7 mouse cellular contexts compared by ENCODE assay signal in genomic region chr16:10867904-10868440, GRCm38 (mm10). TPM values are rescaled to one million over a fixed set of nuclear protein-coding genes. Genes with fewer than 3 reads are reported as not detected.
DNase-seq lines count a peak whose midpoint lies in the region; ATAC-seq and TF ChIP-seq lines count a peak whose summit lies in the region.

No protein-coding gene starts in this region.

- no peak overlapping the region for H3K27ac ChIP-seq in midbrain, embryonic 10.5 days (replicated peaks)
- no peak overlapping the region for H3K27ac ChIP-seq in midbrain, embryonic 16.5 days (ENCODE audit: low read length)
- no peak overlapping the region for H3K27ac ChIP-seq in small intestine, adult 2 months (ENCODE audit: insufficient read depth, low read depth, low read length)

- H3K4me3 ChIP-seq in midbrain, embryonic 10.5 days = no peak overlapping the region
- no peak overlapping the region for H3K4me3 ChIP-seq in midbrain, embryonic 16.5 days (ENCODE audit: low read depth, low read length)
- no peak overlapping the region for H3K4me3 ChIP-seq in small intestine, adult 2 months (ENCODE audit: low read depth, low read length)

- DNase-seq in midbrain, embryonic 10.5 days (ENCODE audit: low spot score) = peak; percentile 48
- DNase-seq in T-cell, adult 2 months (ENCODE audit: low spot score) = peak; percentile 37
- DNase-seq in cerebellum, postnatal 25 days = peak; percentile 83 to 90
- DNase-seq in induced T-regulatory cell, adult 2 months (ENCODE audit: low read depth) = peak; percentile 76
- DNase-seq in lung, adult 18-20 months = peak; percentile 33 to 45

- no peak overlapping the region for H3K9ac ChIP-seq in midbrain, embryonic 16.5 days (ENCODE audit: low read depth, low read length)

- TF ChIP-seq POLR2A in small intestine, adult 2 months (IDR thresholded peaks at IDR 0.05; ENCODE audit: low read depth, low read length) = no peak

- peak; percentile 94 for TF ChIP-seq CTCF in small intestine, adult 2 months (IDR thresholded peaks at IDR 0.05; ENCODE audit: extremely low read depth, insufficient read length, insufficient replicate concordance, low read depth, low read length)

- H3K9me3 ChIP-seq in midbrain, embryonic 10.5 days (replicated peaks) = no peaks in the 10 kb centered on the region
- H3K9me3 ChIP-seq in midbrain, embryonic 16.5 days (replicated peaks; ENCODE audit: control insufficient read depth, low read length, poor library complexity, severe bottlenecking) = no peaks in the 10 kb centered on the region

- 39% methylated on average over 11 of the region's 11 CpGs for WGBS in midbrain, embryonic 10.5 days
- 32% methylated on average over 11 of the region's 11 CpGs for WGBS in midbrain, embryonic 16.5 days
- 49% methylated on average over 11 of the region's 11 CpGs for WGBS in small intestine, adult 2 months

- H3K36me3 ChIP-seq in midbrain, embryonic 10.5 days = 0 out of 2 replicates have a peak, but pooled peaks cover 5% of the 10 kb centered on the region
- no peaks in the 10 kb centered on the region for H3K36me3 ChIP-seq in midbrain, embryonic 16.5 days (ENCODE audit: control insufficient read depth, insufficient read depth, low read length)
- H3K36me3 ChIP-seq in small intestine, adult 2 months (ENCODE audit: control insufficient read depth, insufficient read depth, low read length) = no peaks in the 10 kb centered on the region

- H3K27me3 ChIP-seq in midbrain, embryonic 10.5 days (ENCODE audit: low read depth, poor library complexity, severe bottlenecking) = no peaks in the 10 kb centered on the region
- no peaks in the 10 kb centered on the region for H3K27me3 ChIP-seq in midbrain, embryonic 16.5 days (ENCODE audit: control insufficient read depth, insufficient read depth, low read depth, low read length)
- H3K27me3 ChIP-seq in small intestine, adult 2 months (ENCODE audit: control insufficient read depth, insufficient read depth, low read length) = no peaks in the 10 kb centered on the region

- no peak for ATAC-seq in midbrain, embryonic 16.5 days

- peaks cover 7% of the 10 kb centered on the region; the same call in 1 of the 2 replicates for H3K4me1 ChIP-seq in midbrain, embryonic 10.5 days
- no peaks in the 10 kb centered on the region for H3K4me1 ChIP-seq in midbrain, embryonic 16.5 days (ENCODE audit: control insufficient read depth, insufficient read depth, low read length)
- H3K4me1 ChIP-seq in small intestine, adult 2 months (ENCODE audit: control insufficient read depth, insufficient read depth, insufficient read length, low read length) = no peaks in the 10 kb centered on the region

- no peak overlapping the region for H3K4me2 ChIP-seq in midbrain, embryonic 16.5 days (ENCODE audit: low read length)

RNA-seq across cellular contexts. Expression of gene Rmi2, which starts 33.1 kb away (rescaled TPM):
- 3.7 and 4.5 TPM in 2 replicates for polyA plus RNA-seq in midbrain, embryonic 10.5 days (2016; fragmentation: Nextera tagmentation; extraction: Ambion mirVana)
- 0.31 and 0.39 TPM in 2 replicates for polyA plus RNA-seq in midbrain, embryonic 16.5 days (2015; fragmentation: Nextera tagmentation; extraction: Ambion mirVana)
- polyA plus RNA-seq in small intestine, adult 2 months (2012; rRNA removed) = 3.1 and 8.4 TPM in 2 replicates

RNA-seq across cellular contexts. Expression of gene Gm11172, which starts 55.3 kb away (rescaled TPM):
- polyA plus RNA-seq in midbrain, embryonic 10.5 days (2016; fragmentation: Nextera tagmentation; extraction: Ambion mirVana) = not detected in 2 replicates
- polyA plus RNA-seq in midbrain, embryonic 16.5 days (2015; fragmentation: Nextera tagmentation; extraction: Ambion mirVana) = not detected in 2 replicates
- not detected in 2 replicates for polyA plus RNA-seq in small intestine, adult 2 months (2012; rRNA removed)
